Mouse (Mus musculus) C2C12 (cell line): ENCODE results near the gene Fam129b. TPM values are rescaled to one million over a fixed set of nuclear protein-coding genes. Genes with fewer than 3 reads are reported as not detected.

Experiments
- H3K27me3 ChIP-seq: one replicate; pipeline ENCODE4 v1.6.1; 2011; ENCODE audit not compliant: control insufficient read depth, insufficient read depth, insufficient read length
- H3K36me3 ChIP-seq: one replicate; pipeline ENCODE4 v1.6.1; 2011; ENCODE audit not compliant: control insufficient read depth, insufficient read depth
- H3K4me3 ChIP-seq: one replicate; pipeline ENCODE4 v1.5.1; 2011; ENCODE audit warnings: mild to moderate bottlenecking, control low read depth; ENCODE audit not compliant: poor library complexity, insufficient read depth, severe bottlenecking
- H3K79me2 ChIP-seq: one replicate; pipeline ENCODE4 v1.6.1; 2011; ENCODE audit not compliant: control insufficient read depth, insufficient read depth
- H3K79me3 ChIP-seq: one replicate; pipeline ENCODE4 v1.6.1; 2011; ENCODE audit warnings: low read depth, control low read depth
- H3ac ChIP-seq: one replicate; pipeline ENCODE3; 2011; ENCODE audit warnings: low read depth; ENCODE audit not compliant: control insufficient read depth, insufficient read length
- CEBPB ChIP-seq: IDR thresholded peaks from one replicate; pipeline ENCODE4 v1.6.1; 2011; ENCODE audit warnings: low read depth, mild to moderate bottlenecking, control low read depth, moderate library complexity
- CTCF ChIP-seq: IDR thresholded peaks from one replicate; pipeline ENCODE4 v1.5.1; 2011; ENCODE audit not compliant: control insufficient read depth, insufficient read depth, insufficient read length
- FOSL1 ChIP-seq: IDR thresholded peaks from one replicate; pipeline ENCODE4 v1.8.0; 2011; ENCODE audit warnings: mild to moderate bottlenecking, low read length; ENCODE audit not compliant: poor library complexity, insufficient read depth, severe bottlenecking
- MAX ChIP-seq: IDR thresholded peaks from one replicate; pipeline ENCODE4 v1.6.1; 2011; ENCODE audit warnings: mild to moderate bottlenecking, control low read depth
- MYOD1 ChIP-seq: IDR thresholded peaks from one replicate; pipeline ENCODE4 v1.6.1; 2011; ENCODE audit warnings: low read depth; ENCODE audit not compliant: control insufficient read depth, insufficient read length
- MYOG ChIP-seq: IDR thresholded peaks from one replicate; pipeline ENCODE4 v1.6.1; 2011; ENCODE audit not compliant: control insufficient read depth, insufficient read length; ENCODE audit errors: extremely low read depth
- USF1 ChIP-seq: IDR thresholded peaks from one replicate; pipeline ENCODE4 v1.6.1; 2011; ENCODE audit warnings: low read depth, mild to moderate bottlenecking, control low read depth, moderate library complexity
- polyA plus RNA-seq: library from polyadenylated mRNA; unstranded; fragments of >200 nt; fragmentation: generic; extraction: Trizol; gene quantifications from one replicate; pipeline ENCODE4 v1.2.1, GENCODE M21; 2012; ENCODE audit warnings: missing spikeins

Gene Fam129b
- polyA plus RNA-seq, 1 experiment = 294 TPM

DNA sequence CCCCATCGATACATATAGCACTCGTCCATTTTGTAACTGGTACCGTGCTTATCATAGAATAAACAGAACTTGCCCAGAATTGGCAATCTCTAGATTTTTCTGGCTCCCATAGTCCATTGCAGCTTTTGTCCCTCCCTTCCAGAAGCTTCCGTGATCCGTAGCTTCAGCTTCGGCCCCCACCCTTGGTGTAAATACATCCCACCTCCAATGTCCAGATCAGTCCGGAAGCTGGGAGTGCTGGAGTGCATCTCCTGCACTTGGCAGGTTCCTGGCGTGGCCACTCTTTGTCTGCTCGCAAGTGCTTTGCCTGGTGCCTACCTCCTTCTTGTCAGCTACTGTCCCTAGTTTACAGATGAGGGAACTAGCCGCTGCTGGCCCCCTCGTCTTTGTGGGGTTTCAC is 32.9 kb downstream of the Fam129b start:
- H3K79me3 ChIP-seq = peaks cover 55% of the 10 kb centered on the region
- H3K4me3 ChIP-seq = no peak overlapping the region
- no peak for TF ChIP-seq USF1
- no peak for TF ChIP-seq FOSL1
- TF ChIP-seq MYOG = no peak
- TF ChIP-seq CEBPB = no peak
- TF ChIP-seq CTCF = no peak
- no peak for TF ChIP-seq MYOD1
- TF ChIP-seq MAX = no peak
- H3ac ChIP-seq = no peak overlapping the region
- H3K79me2 ChIP-seq = peaks cover 76% of the 10 kb centered on the region
- H3K36me3 ChIP-seq = peaks cover 90% of the 10 kb centered on the region
- H3K27me3 ChIP-seq = no peaks in the 10 kb centered on the region

- H3K79me3 ChIP-seq = peaks cover 42% of the 10 kb centered on the region
- H3K4me3 ChIP-seq = no peak overlapping the region
- no peaks in the 10 kb centered on the region for H3K27me3 ChIP-seq
- H3K79me2 ChIP-seq = peaks cover 72% of the 10 kb centered on the region
- TF ChIP-seq MAX (no peak), MYOD1 (peak; percentile 37)
- H3ac ChIP-seq = no peak overlapping the region
- peaks cover 81% of the 10 kb centered on the region for H3K36me3 ChIP-seq
Observed at GRCm38 (mm10) chr2:32911639-32912182, 35.8 kb downstream of the Fam129b start.

GRCm38 (mm10) chr2:32912210-32912804 is 36.4 kb downstream of the Fam129b start:
- Histone ChIP-seq H3K79me2 (peaks cover 66% of the 10 kb centered on the region), H3K27me3 (no peaks in the 10 kb centered on the region), H3ac (no peak overlapping the region), H3K79me3 (peaks cover 36% of the 10 kb centered on the region), H3K36me3 (peaks cover 78% of the 10 kb centered on the region), H3K4me3 (no peak overlapping the region)
- TF ChIP-seq FOSL1 (no peak), MYOD1 (peak; percentile 89), CTCF (peak; percentile 100)

DNA sequence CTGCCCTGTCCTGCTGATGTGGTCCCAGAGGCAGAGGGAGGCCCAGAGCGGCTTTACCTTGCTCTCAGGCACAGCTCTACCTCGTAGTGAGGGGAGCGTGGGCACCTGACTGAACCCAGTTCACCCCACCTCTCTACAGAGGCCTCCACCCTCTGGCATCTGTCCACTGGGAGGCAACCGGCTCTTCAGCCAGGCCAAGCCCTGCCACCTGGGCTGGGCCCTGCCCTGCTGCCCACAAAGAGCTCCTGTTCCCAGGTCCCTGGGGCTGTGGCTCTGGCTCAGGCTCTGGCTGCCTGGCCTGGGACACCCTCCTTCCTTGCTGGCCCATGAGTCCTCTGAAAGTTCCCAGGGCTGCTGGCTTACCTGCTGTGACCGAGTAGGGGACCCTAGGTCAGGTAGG is 38.4 kb downstream of the Fam129b start:
- H3K79me3 ChIP-seq = peaks cover 24% of the 10 kb centered on the region
- no peak overlapping the region for H3K4me3 ChIP-seq
- H3K79me2 ChIP-seq = peaks cover 61% of the 10 kb centered on the region
- peaks cover 74% of the 10 kb centered on the region for H3K36me3 ChIP-seq
- peak overlapping the region; percentile 12 for H3ac ChIP-seq
- TF ChIP-seq MAX = no peak
- no peak for TF ChIP-seq USF1
- no peaks in the 10 kb centered on the region for H3K27me3 ChIP-seq

- Histone ChIP-seq H3K79me3 (peaks cover 23% of the 10 kb centered on the region), H3K4me3 (no peak overlapping the region), H3K27me3 (no peaks in the 10 kb centered on the region), H3ac (peak overlapping the region; percentile 6), H3K36me3 (peaks cover 75% of the 10 kb centered on the region), H3K79me2 (peaks cover 65% of the 10 kb centered on the region)
- TF ChIP-seq MYOG (no peak), FOSL1 (no peak)
Observed at GRCm38 (mm10) chr2:32914896-32915295, 39.0 kb downstream of the Fam129b start.

GRCm38 (mm10) chr2:32917526-32917925 is 41.6 kb downstream of the Fam129b start:
- H3K27me3 ChIP-seq = no peaks in the 10 kb centered on the region
- peaks cover 82% of the 10 kb centered on the region for H3K36me3 ChIP-seq
- H3ac ChIP-seq = peak overlapping the region; percentile 63
- no peak overlapping the region for H3K4me3 ChIP-seq
- TF ChIP-seq MYOG = no peak
- TF ChIP-seq FOSL1 = peak; percentile 97
- no peak for TF ChIP-seq CEBPB
- peak; percentile 88 for TF ChIP-seq USF1
- peak; percentile 78 for TF ChIP-seq MYOD1
- TF ChIP-seq CTCF = no peak
- peak; percentile 99 for TF ChIP-seq MAX
- peaks cover 23% of the 10 kb centered on the region for H3K79me3 ChIP-seq
- peaks cover 68% of the 10 kb centered on the region for H3K79me2 ChIP-seq
